Mouse (Mus musculus) intestine, embryonic 14.5 days (tissue): ENCODE measurements at regions not wholly inside any gene's neighbourhood (a gene's known extent, or its start where the extent isn't known, plus 50 kb on each side); places are given as distances from the start of the nearest gene placed in this dataset.

Experiments
- ATAC-seq: fragments of 200-750 bp; cut with Nextera tagmentation; replicated peaks from 2 replicates; pipeline ENCODE4 v1.8.0; 2017; ENCODE audit warnings: low read depth, moderate number of reproducible peaks, moderate TSS enrichment, moderate library complexity; ENCODE audit not compliant: low FRiP score, low TSS enrichment
- DNase-seq: peaks from one replicate; pipeline ENCODE4 v3.0.0-alpha.2; 2018; ENCODE audit warnings: low spot score
- H3K27ac ChIP-seq: fragments of 300-500 bp; sonication (generic); 2 replicates; pipeline ENCODE4 v1.5.1; 2014; ENCODE audit warnings: low read depth, mild to moderate bottlenecking, control low read depth
- H3K27me3 ChIP-seq: fragments of 300-500 bp; sonication (generic); replicated peaks from 2 replicates; pipeline ENCODE4 v1.6.1; 2014; ENCODE audit warnings: low read length, control low read depth; ENCODE audit not compliant: control insufficient read depth, insufficient read depth
- H3K36me3 ChIP-seq: fragments of 300-500 bp; sonication (generic); 2 replicates; pipeline ENCODE4 v1.6.1; 2014; ENCODE audit warnings: low read length, control low read depth; ENCODE audit not compliant: control insufficient read depth, insufficient read depth
- H3K4me1 ChIP-seq: fragments of 300-500 bp; sonication (generic); replicated peaks from 2 replicates; pipeline ENCODE4 v1.6.1; 2014; ENCODE audit warnings: low read length, control low read depth, mixed read lengths; ENCODE audit not compliant: control insufficient read depth, insufficient read depth
- H3K4me2 ChIP-seq: fragments of 300-500 bp; sonication (generic); 2 replicates; pipeline ENCODE4 v1.6.1; 2014; ENCODE audit warnings: low read length
- H3K4me3 ChIP-seq: fragments of 300-500 bp; sonication (generic); 2 replicates; pipeline ENCODE4 v1.5.1; 2014; ENCODE audit warnings: low read depth, low read length, control low read depth, mixed read lengths
- H3K9ac ChIP-seq: fragments of 300-500 bp; sonication (generic); 2 replicates; pipeline ENCODE4 v1.6.1; 2014; ENCODE audit warnings: mild to moderate bottlenecking, low read length
- H3K9me3 ChIP-seq: fragments of 300-500 bp; sonication (generic); 2 replicates; pipeline ENCODE4 v1.6.1; 2016; ENCODE audit warnings: low read length, control low read depth; ENCODE audit not compliant: control insufficient read depth
- WGBS: fragments of 180-500 bp; shearing (Covaris S2); extraction: QIAGEN DNeasy Blood & Tissue Kit; methylation state at CpG from one replicate; pipeline ENCODE4 v1.1.7; 2014; 5-methylcytosine and 5-hydroxymethylcytosine counted together

- 80% methylated on average over 6 of the region's 6 CpGs for WGBS
Measured at GRCm38 (mm10) chr7:72027006-72027405, 279.4 kb downstream of the Mctp2 start.

GRCm38 (mm10) chr7:72009115-72009514, 297.3 kb downstream of the Mctp2 start:
- DNase-seq, result no peak
- Histone ChIP-seq H3K27ac (no peak overlapping the region), H3K36me3 (no peaks in the 10 kb centered on the region), H3K4me3 (no peak overlapping the region), H3K27me3 (no peaks in the 10 kb centered on the region), H3K9ac (no peak overlapping the region), H3K4me2 (no peak overlapping the region), H3K4me1 (no peaks in the 10 kb centered on the region), H3K9me3 (no peaks in the 10 kb centered on the region)
- ATAC-seq, result no peak
- 63% methylated on average over 11 of the region's 11 CpGs for WGBS

More at GRCm38 (mm10) chr7:72027006-72027405, 279.4 kb downstream of the Mctp2 start:
- Histone ChIP-seq H3K4me2 (no peak overlapping the region), H3K9ac (no peak overlapping the region), H3K27me3 (no peaks in the 10 kb centered on the region), H3K4me3 (no peak overlapping the region), H3K27ac (no peak overlapping the region), H3K9me3 (no peaks in the 10 kb centered on the region), H3K36me3 (no peaks in the 10 kb centered on the region), H3K4me1 (no peaks in the 10 kb centered on the region)
- no peak for DNase-seq
- no peak for ATAC-seq

GRCm38 (mm10) chr7:72004311-72004710, 302.1 kb downstream of the Mctp2 start:
- H3K36me3 ChIP-seq, result no peaks in the 10 kb centered on the region
- no peak overlapping the region for H3K27ac ChIP-seq
- no peaks in the 10 kb centered on the region for H3K9me3 ChIP-seq
- H3K4me1 ChIP-seq, result no peaks in the 10 kb centered on the region
- H3K27me3 ChIP-seq, result no peaks in the 10 kb centered on the region
- H3K4me3 ChIP-seq, result no peak overlapping the region
- DNase-seq (no peak), ATAC-seq (no peak)
- H3K9ac ChIP-seq, result no peak overlapping the region
- 86% methylated on average over 3 of the region's 3 CpGs for WGBS
- H3K4me2 ChIP-seq, result no peak overlapping the region

- Histone ChIP-seq H3K4me1 (no peaks in the 10 kb centered on the region), H3K9me3 (no peaks in the 10 kb centered on the region), H3K9ac (no peak overlapping the region), H3K4me2 (no peak overlapping the region), H3K27me3 (no peaks in the 10 kb centered on the region), H3K36me3 (no peaks in the 10 kb centered on the region), H3K27ac (no peak overlapping the region), H3K4me3 (no peak overlapping the region)
- no peak for ATAC-seq
- WGBS, result 83% methylated on average over 3 of the region's 3 CpGs
- no peak for DNase-seq
Measured at GRCm38 (mm10) chr7:71992526-71992925, 313.9 kb downstream of the Mctp2 start.

GRCm38 (mm10) chr7:71991835-71992234, 314.6 kb downstream of the Mctp2 start:
- no peak overlapping the region for H3K4me3 ChIP-seq
- H3K4me1 ChIP-seq, result no peaks in the 10 kb centered on the region
- ATAC-seq (no peak), DNase-seq (no peak)
- no peak overlapping the region for H3K27ac ChIP-seq
- no peaks in the 10 kb centered on the region for H3K9me3 ChIP-seq
- H3K36me3 ChIP-seq, result no peaks in the 10 kb centered on the region
- 69% methylated on average over 3 of the region's 3 CpGs for WGBS
- no peak overlapping the region for H3K9ac ChIP-seq
- no peak overlapping the region for H3K4me2 ChIP-seq
- no peaks in the 10 kb centered on the region for H3K27me3 ChIP-seq

- Histone ChIP-seq H3K4me1 (no peaks in the 10 kb centered on the region), H3K27ac (no peak overlapping the region), H3K27me3 (no peaks in the 10 kb centered on the region), H3K4me3 (no peak overlapping the region), H3K4me2 (no peak overlapping the region), H3K9ac (no peak overlapping the region), H3K36me3 (no peaks in the 10 kb centered on the region), H3K9me3 (no peaks in the 10 kb centered on the region)
- DNase-seq (no peak), ATAC-seq (no peak)
- WGBS, result 95% methylated on average over 4 of the region's 4 CpGs
Measured at GRCm38 (mm10) chr7:71991206-71991605, 315.2 kb downstream of the Mctp2 start.

GRCm38 (mm10) chr7:71966015-71966414, 340.4 kb downstream of the Mctp2 start:
- no peak for DNase-seq
- H3K9me3 ChIP-seq, result no peaks in the 10 kb centered on the region
- WGBS, result 67% methylated on average over 4 of the region's 4 CpGs
- H3K27ac ChIP-seq, result no peak overlapping the region
- H3K4me1 ChIP-seq, result peaks cover 2% of the 10 kb centered on the region; the same call in 1 of the 2 replicates
- H3K4me2 ChIP-seq, result no peak overlapping the region
- no peak for ATAC-seq
- no peak overlapping the region for H3K9ac ChIP-seq
- no peak overlapping the region for H3K4me3 ChIP-seq
- no peaks in the 10 kb centered on the region for H3K27me3 ChIP-seq
- H3K36me3 ChIP-seq, result no peaks in the 10 kb centered on the region

- ATAC-seq, result no peak
- no peak overlapping the region for H3K9ac ChIP-seq
- H3K27me3 ChIP-seq, result no peaks in the 10 kb centered on the region
- no peaks in the 10 kb centered on the region for H3K36me3 ChIP-seq
- peaks cover 4% of the 10 kb centered on the region; the same call in 1 of the 2 replicates for H3K4me1 ChIP-seq
- no peak overlapping the region for H3K4me3 ChIP-seq
- no peak overlapping the region; the same call in 1 of the 2 replicates for H3K27ac ChIP-seq
- no peak for DNase-seq
- 71% methylated on average over 4 of the region's 4 CpGs for WGBS
- no peaks in the 10 kb centered on the region for H3K9me3 ChIP-seq
- H3K4me2 ChIP-seq, result no peak overlapping the region
Measured at GRCm38 (mm10) chr7:71963456-71963855, 343.0 kb downstream of the Mctp2 start.

GRCm38 (mm10) chr7:71962851-71963250, 343.6 kb downstream of the Mctp2 start:
- Histone ChIP-seq H3K36me3 (no peaks in the 10 kb centered on the region), H3K9me3 (no peaks in the 10 kb centered on the region), H3K27ac (no peak overlapping the region), H3K27me3 (no peaks in the 10 kb centered on the region), H3K9ac (no peak overlapping the region), H3K4me1 (peaks cover 4% of the 10 kb centered on the region; the same call in 1 of the 2 replicates), H3K4me3 (no peak overlapping the region), H3K4me2 (no peak overlapping the region)
- DNase-seq, result no peak
- ATAC-seq, result no peak
- WGBS, result 86% methylated on average over 3 of the region's 3 CpGs
